Mouse (Mus musculus) limb, embryonic 13.5 days (tissue): Measurements from ENCODE around the gene Slc6a9. TPM values are rescaled to one million over a fixed set of nuclear protein-coding genes. Genes with fewer than 3 reads are reported as not detected.

Experiments used
- ATAC-seq: fragments of 200-750 bp; cut with Nextera tagmentation; 2 replicates; pipeline ENCODE4 v1.8.0; 2017; ENCODE audit warnings: low read depth, moderate number of reproducible peaks, moderate TSS enrichment; ENCODE audit not compliant: low FRiP score
- H3K27ac ChIP-seq: fragments of 300-500 bp; sonication (generic); 2 replicates; pipeline ENCODE4 v1.5.1; 2015; ENCODE audit warnings: inconsistent platforms, mild to moderate bottlenecking, moderate library complexity
- H3K27me3 ChIP-seq: fragments of 300-500 bp; sonication (generic); 2 replicates; pipeline ENCODE4 v1.6.1; 2015; ENCODE audit warnings: mild to moderate bottlenecking, inconsistent platforms
- H3K36me3 ChIP-seq: fragments of 300-500 bp; sonication (generic); 2 replicates; pipeline ENCODE4 v1.6.1; 2015; ENCODE audit warnings: inconsistent platforms, mild to moderate bottlenecking, moderate library complexity
- H3K4me1 ChIP-seq: fragments of 300-500 bp; sonication (generic); 2 replicates; pipeline ENCODE4 v1.6.1; 2015; ENCODE audit warnings: inconsistent platforms
- H3K4me2 ChIP-seq: fragments of 300-500 bp; sonication (generic); replicated peaks from 2 replicates; pipeline ENCODE4 v1.6.1; 2015; ENCODE audit warnings: inconsistent platforms, mild to moderate bottlenecking, moderate library complexity
- H3K4me3 ChIP-seq: fragments of 300-500 bp; sonication (generic); 2 replicates; pipeline ENCODE4 v1.5.1; 2015; ENCODE audit warnings: moderate library complexity, mild to moderate bottlenecking, inconsistent platforms
- H3K9ac ChIP-seq: fragments of 300-500 bp; sonication (generic); 2 replicates; pipeline ENCODE4 v1.6.1; 2015; ENCODE audit warnings: mild to moderate bottlenecking, inconsistent platforms
- H3K9me3 ChIP-seq: fragments of 300-500 bp; sonication (generic); 2 replicates; pipeline ENCODE4 v1.6.1; 2016; ENCODE audit warnings: inconsistent platforms
- WGBS: fragments of 180-500 bp; shearing (Covaris S2); methylation state at CpG from one replicate; pipeline ENCODE4 v1.1.7; 2015; 5-methylcytosine and 5-hydroxymethylcytosine counted together
- polyA plus RNA-seq: library from polyadenylated mRNA; unstranded; fragments of >200 nt; fragmentation: Nextera tagmentation; extraction: Ambion mirVana; gene quantifications from 2 replicates; pipeline ENCODE4 v1.2.1, GENCODE M21; 2015

The Slc6a9 gene
- polyA plus RNA-seq, 1 experiment from 2014 or later, result 15.6 TPM

- H3K27me3 ChIP-seq, result no peaks in the 10 kb centered on the region
- 97% methylated on average over 6 of the region's 6 CpGs for WGBS
- no peak overlapping the region for H3K4me2 ChIP-seq
- no peak for ATAC-seq
- H3K9me3 ChIP-seq, result no peaks in the 10 kb centered on the region
- H3K27ac ChIP-seq, result no peak overlapping the region
- H3K36me3 ChIP-seq, result peaks cover 70% of the 10 kb centered on the region
- no peak overlapping the region for H3K9ac ChIP-seq
- H3K4me3 ChIP-seq, result no peak overlapping the region
- peaks cover 8% of the 10 kb centered on the region for H3K4me1 ChIP-seq
Measured at GRCm38 (mm10) chr4:117896031-117896430, 61.7 kb downstream of the Slc6a9 start.

- no peaks in the 10 kb centered on the region for H3K27me3 ChIP-seq
- H3K36me3 ChIP-seq, result peaks cover 91% of the 10 kb centered on the region
- H3K27ac ChIP-seq, result no peak overlapping the region
- H3K9me3 ChIP-seq, result no peaks in the 10 kb centered on the region
- H3K4me1 ChIP-seq, result no peaks in the 10 kb centered on the region
- no peak for ATAC-seq
- WGBS, result 78% methylated on average over 3 of the region's 3 CpGs
- no peak overlapping the region for H3K4me2 ChIP-seq
- H3K9ac ChIP-seq, result no peak overlapping the region
- H3K4me3 ChIP-seq, result no peak overlapping the region
Measured at GRCm38 (mm10) chr4:117898111-117898510, 63.8 kb downstream of the Slc6a9 start.

DNA sequence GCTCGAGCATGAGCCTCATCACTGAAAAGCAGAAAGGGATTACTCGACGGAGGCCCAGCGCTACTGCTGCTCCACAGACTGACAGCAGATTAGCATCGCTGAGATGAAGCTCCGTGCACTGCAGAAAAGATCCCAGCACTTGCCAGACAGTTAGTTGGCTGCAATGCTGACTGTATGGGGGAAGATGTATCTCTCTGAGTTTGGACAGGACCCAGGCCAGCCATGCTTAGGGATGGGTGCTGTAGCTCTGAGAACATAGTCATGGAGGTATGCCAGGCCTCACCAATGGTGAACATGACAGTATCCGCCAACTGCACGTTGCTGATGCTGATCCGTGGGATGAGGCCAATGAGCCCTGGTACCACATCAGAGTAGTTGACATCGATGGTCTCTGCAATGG lies 69.8 kb downstream of the Slc6a9 start:
- Histone ChIP-seq H3K4me1 (peaks cover 5% of the 10 kb centered on the region), H3K36me3 (peaks cover 86% of the 10 kb centered on the region), H3K9me3 (no peaks in the 10 kb centered on the region), H3K9ac (no peak overlapping the region), H3K4me3 (no peak overlapping the region), H3K4me2 (no peak overlapping the region), H3K27me3 (no peaks in the 10 kb centered on the region), H3K27ac (no peak overlapping the region)
- no peak for ATAC-seq
- WGBS, result 93% methylated on average over 10 of the region's 10 CpGs

DNA sequence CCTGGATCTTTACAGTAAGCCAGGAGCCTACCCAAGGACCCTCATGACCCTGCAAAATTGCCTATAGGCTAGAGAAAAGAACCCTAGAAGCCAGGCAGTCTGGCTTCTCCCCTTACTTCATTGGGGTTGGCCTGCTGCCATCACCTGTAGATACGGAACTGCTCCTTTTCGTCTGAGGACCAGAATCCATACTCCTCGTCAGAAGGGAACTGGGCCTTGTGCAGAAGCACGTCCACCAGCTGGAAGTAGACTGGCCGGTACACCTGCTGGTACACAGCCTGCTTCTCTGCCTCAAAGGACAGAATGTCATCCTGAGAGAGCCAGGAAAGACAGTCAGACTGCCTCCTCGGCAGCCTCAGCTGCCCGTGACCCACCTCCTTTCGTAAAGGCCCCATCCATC lies 70.5 kb downstream of the Slc6a9 start:
- no peaks in the 10 kb centered on the region for H3K27me3 ChIP-seq
- H3K36me3 ChIP-seq, result peaks cover 85% of the 10 kb centered on the region
- no peak overlapping the region for H3K4me2 ChIP-seq
- H3K9ac ChIP-seq, result no peak overlapping the region
- no peak for ATAC-seq
- no peak overlapping the region for H3K27ac ChIP-seq
- no peaks in the 10 kb centered on the region for H3K9me3 ChIP-seq
- peaks cover 9% of the 10 kb centered on the region for H3K4me1 ChIP-seq
- no peak overlapping the region for H3K4me3 ChIP-seq
- WGBS, result 91% methylated on average over 8 of the region's 8 CpGs

DNA sequence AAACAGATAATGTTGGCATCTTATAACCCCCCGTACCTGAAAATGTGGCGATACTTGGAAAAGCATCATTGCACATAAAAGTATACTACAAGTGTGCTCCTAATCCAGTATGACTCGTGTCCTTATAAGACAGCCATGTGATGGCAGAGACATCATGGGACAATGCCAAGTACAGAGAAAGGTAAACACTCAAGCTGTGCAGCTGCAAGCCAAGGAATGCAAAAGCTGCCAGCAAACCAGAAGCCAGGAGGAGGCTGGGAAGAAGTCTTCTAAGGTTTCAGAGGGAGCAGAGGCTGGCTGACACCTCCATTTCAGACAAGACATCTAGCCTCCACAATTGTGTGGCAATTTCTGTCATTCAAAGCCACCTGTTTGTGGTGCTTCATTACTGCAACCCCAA lies 71.9 kb downstream of the Slc6a9 start:
- H3K4me1 ChIP-seq, result peaks cover 9% of the 10 kb centered on the region
- H3K27ac ChIP-seq, result no peak overlapping the region
- H3K9me3 ChIP-seq, result no peaks in the 10 kb centered on the region
- no peak overlapping the region for H3K9ac ChIP-seq
- H3K4me3 ChIP-seq, result no peak overlapping the region
- no peak overlapping the region for H3K4me2 ChIP-seq
- H3K27me3 ChIP-seq, result no peaks in the 10 kb centered on the region
- peaks cover 85% of the 10 kb centered on the region for H3K36me3 ChIP-seq
- no peak for ATAC-seq
- WGBS, result 94% methylated on average over 3 of the region's 3 CpGs

- H3K9ac ChIP-seq, result no peak overlapping the region; the same call in 1 of the 2 replicates
- H3K4me3 ChIP-seq, result no peak overlapping the region
- no peaks in the 10 kb centered on the region for H3K27me3 ChIP-seq
- H3K4me2 ChIP-seq, result no peak overlapping the region
- no peaks in the 10 kb centered on the region for H3K9me3 ChIP-seq
- ATAC-seq, result no peak
- H3K36me3 ChIP-seq, result peaks cover 72% of the 10 kb centered on the region
- H3K27ac ChIP-seq, result no peak overlapping the region
- WGBS, result 77% methylated on average over 8 of the region's 8 CpGs
- H3K4me1 ChIP-seq, result peaks cover 23% of the 10 kb centered on the region
Measured at GRCm38 (mm10) chr4:117908834-117909453, 74.6 kb downstream of the Slc6a9 start.

DNA sequence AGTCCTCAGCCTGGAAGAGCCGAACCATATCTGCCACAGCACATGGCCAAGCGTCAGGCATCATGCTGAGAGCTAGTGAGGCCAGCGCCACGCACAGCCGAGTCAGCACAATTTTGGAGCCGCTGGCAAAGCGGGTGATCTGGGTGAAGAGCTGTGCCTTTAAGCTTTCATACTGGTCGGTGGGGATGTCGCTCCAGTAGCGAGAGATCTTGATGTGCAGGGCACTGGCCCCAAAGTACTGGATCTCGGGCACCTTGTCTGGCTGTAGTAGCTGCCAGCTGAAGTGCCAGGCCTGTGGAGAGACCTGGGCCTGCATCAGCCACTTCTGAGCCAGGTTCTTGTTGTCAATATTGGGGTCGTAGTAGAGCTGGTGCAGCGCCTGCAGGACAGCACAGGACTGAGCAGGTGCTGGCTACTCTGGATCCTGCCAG lies 77.8 kb downstream of the Slc6a9 start:
- WGBS, result 89% methylated on average over 13 of the region's 13 CpGs
- Histone ChIP-seq H3K4me2 (no peak overlapping the region), H3K27ac (no peak overlapping the region), H3K4me3 (no peak overlapping the region), H3K9ac (no peak overlapping the region), H3K36me3 (peaks cover 46% of the 10 kb centered on the region), H3K27me3 (no peaks in the 10 kb centered on the region), H3K4me1 (peaks cover 37% of the 10 kb centered on the region), H3K9me3 (no peaks in the 10 kb centered on the region)
- ATAC-seq, result no peak

DNA sequence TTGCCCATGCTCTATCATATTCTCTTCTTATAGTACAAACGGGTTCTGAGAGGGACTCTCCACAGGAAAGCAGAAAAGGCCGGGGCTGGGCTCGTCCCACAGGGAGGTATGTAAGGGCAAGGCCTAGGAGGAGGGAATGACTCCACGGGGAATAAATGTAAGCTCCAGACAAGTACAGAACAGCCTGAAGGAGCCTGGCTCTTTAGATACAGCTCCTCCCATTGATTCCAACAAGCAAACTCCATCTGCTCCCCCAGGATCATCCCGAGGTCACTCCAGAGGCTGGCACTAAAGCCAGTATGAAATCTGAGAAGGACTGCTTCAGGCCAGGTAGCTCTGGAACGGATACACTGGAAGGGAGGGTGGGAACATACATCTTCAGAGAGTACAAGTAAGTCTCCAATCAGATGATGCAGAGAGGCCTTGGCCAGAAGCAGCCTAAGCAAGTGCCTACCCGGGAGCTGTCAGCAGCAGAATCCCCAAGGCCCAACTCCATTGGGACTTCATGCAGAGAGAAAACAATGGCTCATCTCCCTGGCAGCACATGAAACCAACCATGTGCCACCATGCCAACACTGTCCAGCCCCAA lies 78.5 kb downstream of the Slc6a9 start:
- Histone ChIP-seq H3K4me1 (peaks cover 37% of the 10 kb centered on the region), H3K9me3 (no peaks in the 10 kb centered on the region), H3K27me3 (no peaks in the 10 kb centered on the region), H3K9ac (peak overlapping the region; percentile 53), H3K36me3 (peaks cover 42% of the 10 kb centered on the region), H3K27ac (no peak overlapping the region), H3K4me3 (peak overlapping the region; percentile 80; the same call in 1 of the 2 replicates), H3K4me2 (peak overlapping the region; percentile 100)
- WGBS, result 54% methylated on average over 7 of the region's 7 CpGs
- ATAC-seq, result no peak

- peak overlapping the region; percentile 80 for H3K4me3 ChIP-seq
- H3K27me3 ChIP-seq, result no peaks in the 10 kb centered on the region
- H3K4me2 ChIP-seq, result peak overlapping the region; percentile 100
- ATAC-seq, result no peak
- peaks cover 37% of the 10 kb centered on the region for H3K4me1 ChIP-seq
- no peaks in the 10 kb centered on the region for H3K9me3 ChIP-seq
- peak overlapping the region; percentile 92 for H3K9ac ChIP-seq
- 60% methylated on average over 3 of the region's 3 CpGs for WGBS
- no peak overlapping the region for H3K27ac ChIP-seq
- H3K36me3 ChIP-seq, result peaks cover 38% of the 10 kb centered on the region
Measured at GRCm38 (mm10) chr4:117913421-117913820, 79.1 kb downstream of the Slc6a9 start.

- no peak overlapping the region for H3K27ac ChIP-seq
- H3K9me3 ChIP-seq, result no peaks in the 10 kb centered on the region
- peaks cover 32% of the 10 kb centered on the region for H3K4me1 ChIP-seq
- ATAC-seq, result 0 out of 2 replicates have a peak, but pooled peaks have one; percentile 1
- peak overlapping the region; percentile 92 for H3K9ac ChIP-seq
- H3K36me3 ChIP-seq, result peaks cover 34% of the 10 kb centered on the region
- peak overlapping the region; percentile 80 for H3K4me3 ChIP-seq
- H3K4me2 ChIP-seq, result peak overlapping the region; percentile 100
- 17% methylated on average over 8 of the region's 8 CpGs for WGBS
- no peaks in the 10 kb centered on the region for H3K27me3 ChIP-seq
Measured at GRCm38 (mm10) chr4:117914031-117914430, 79.7 kb downstream of the Slc6a9 start.

DNA sequence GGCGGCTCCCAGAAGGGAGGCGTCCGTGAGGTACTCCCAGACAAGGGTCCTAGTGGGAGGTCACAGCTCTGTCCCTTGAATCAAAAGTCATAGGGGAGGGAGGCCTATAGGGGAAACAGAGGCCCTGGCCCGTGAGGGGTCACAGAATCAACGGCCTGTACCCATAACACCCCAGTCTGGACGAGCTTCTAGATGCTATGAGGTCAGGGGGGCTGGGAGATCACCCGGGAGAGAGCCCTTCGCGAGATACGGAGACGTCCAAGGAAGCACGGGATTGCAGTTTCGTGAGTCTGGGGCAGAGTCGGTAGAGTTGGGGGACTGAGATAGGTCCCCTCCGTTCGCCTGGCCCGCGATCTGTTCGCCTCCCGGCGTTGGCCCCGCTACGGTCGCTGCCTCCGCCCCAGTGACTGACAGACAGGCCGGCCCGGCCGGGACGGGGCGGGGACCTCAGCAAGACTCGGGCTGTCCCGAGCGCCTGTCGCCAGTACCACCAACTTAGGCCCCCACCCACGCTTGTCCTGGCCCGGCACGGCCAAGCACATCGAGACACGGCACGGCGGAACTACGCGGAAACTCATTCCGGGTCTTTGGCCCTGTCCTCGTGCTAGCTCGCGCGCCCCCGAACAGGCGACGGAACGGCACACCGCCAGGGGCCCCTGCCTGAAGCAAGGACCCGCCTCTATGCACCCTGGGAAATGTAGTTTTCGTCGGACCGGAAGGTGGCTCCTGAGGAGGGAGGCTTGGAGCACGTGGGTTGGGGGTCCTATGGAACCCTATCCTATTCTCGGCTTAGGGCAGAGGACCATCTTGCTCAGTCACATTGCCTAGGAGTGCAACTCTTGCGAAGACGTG lies 80.5 kb downstream of the Slc6a9 start, which contains the start of gene Ipo13:
Gene Ipo13 (minus strand): TSS at position 409 of the 852 bp plus-strand sequence.
- Histone ChIP-seq H3K36me3 (peaks cover 27% of the 10 kb centered on the region), H3K9ac (peak within 1 kb of the TSS; percentile 92), H3K4me1 (peaks cover 28% of the 10 kb centered on the region), H3K4me3 (peak within 1 kb of the TSS; percentile 80), H3K27me3 (no peaks in the 10 kb centered on the region), H3K27ac (peak within 1 kb of the TSS; percentile 75; the same call in 1 of the 2 replicates), H3K4me2 (peak within 1 kb of the TSS; percentile 100), H3K9me3 (no peaks in the 10 kb centered on the region)
- WGBS, result under 1% methylated on average over 61 of the region's 61 CpGs
- ATAC-seq, result peak; percentile 95

- WGBS, result 5% methylated on average over 19 of the region's 19 CpGs
- peak overlapping the region; percentile 92 for H3K9ac ChIP-seq
Measured at GRCm38 (mm10) chr4:117915489-117916105, 81.3 kb downstream of the Slc6a9 start.

More at GRCm38 (mm10) chr4:117915489-117916105, 81.3 kb downstream of the Slc6a9 start:
- Histone ChIP-seq H3K27me3 (no peaks in the 10 kb centered on the region), H3K36me3 (peaks cover 20% of the 10 kb centered on the region), H3K4me3 (peak overlapping the region; percentile 80), H3K9me3 (no peaks in the 10 kb centered on the region), H3K27ac (no peak overlapping the region), H3K4me2 (peak overlapping the region; percentile 100), H3K4me1 (peaks cover 28% of the 10 kb centered on the region)
- ATAC-seq, result no peak
